Comparison of ENCODE assay signal across 17 mouse cellular contexts in the genomic region with DNA sequence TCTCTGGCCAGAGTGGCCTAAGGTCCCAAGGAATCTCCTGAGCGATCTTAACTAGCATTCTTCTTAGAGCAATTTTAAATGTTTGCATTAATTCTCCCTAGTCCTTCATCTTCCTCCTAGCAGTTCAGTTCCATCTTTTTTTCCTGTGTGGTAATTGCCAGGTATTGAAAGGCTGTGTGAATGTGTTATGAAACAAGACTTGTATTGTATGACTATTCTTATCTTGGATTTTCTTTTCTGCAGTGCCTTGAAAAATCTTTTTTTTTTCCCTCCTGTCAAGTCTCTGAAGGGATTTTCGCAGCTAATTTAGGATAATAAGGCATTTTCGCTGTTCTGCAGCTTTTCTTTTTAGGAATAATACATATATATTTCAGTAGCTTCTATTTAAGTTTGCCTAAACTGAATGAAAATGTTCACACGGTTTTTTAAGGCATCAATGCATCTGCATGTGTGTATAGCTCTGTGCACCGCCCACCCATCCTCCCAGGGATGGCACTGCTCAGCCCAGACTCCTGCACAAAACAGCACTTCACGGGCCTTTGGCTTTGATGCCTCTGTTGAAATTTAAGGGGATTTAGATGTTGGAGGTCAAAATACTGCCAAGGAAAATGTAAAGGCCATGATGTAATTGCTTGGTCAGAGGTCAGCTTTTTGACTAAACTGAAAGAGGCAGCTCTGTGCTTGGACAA.
DNase-seq lines count a peak whose midpoint lies in the region; ATAC-seq lines count a peak whose summit lies in the region.
"Had no signal": no experiment of that assay in that cellular context is flagged by ENCODE, and none has a peak within 500 bp of the region (broad histone marks: within the 10 kb centered on the region; RNA-seq: fewer than 3 reads in every experiment).

No protein-coding gene starts in this region.

- H3K4me1 ChIP-seq in midbrain, embryonic 10.5 days = peaks cover 21% of the 10 kb centered on the region
- H3K4me1 ChIP-seq in midbrain, embryonic 16.5 days (ENCODE audit: control insufficient read depth, insufficient read depth, low read length) = peaks cover 4% of the 10 kb centered on the region
- H3K4me1 ChIP-seq in embryonic facial prominence, embryonic 10.5 days = peaks cover 10% of the 10 kb centered on the region
- H3K4me1 ChIP-seq: heart, embryonic 15.5 days; stomach, embryonic 15.5 days had no signal

- no peak overlapping the region for H3K9ac ChIP-seq in midbrain, embryonic 16.5 days (ENCODE audit: low read depth, low read length)
- H3K9ac ChIP-seq: heart, embryonic 15.5 days; liver, embryonic 14.5 days; stomach, embryonic 15.5 days had no signal

- H3K27me3 ChIP-seq in midbrain, embryonic 10.5 days (ENCODE audit: low read depth, poor library complexity, severe bottlenecking) = peaks cover 92% of the 10 kb centered on the region
- H3K27me3 ChIP-seq in midbrain, embryonic 16.5 days (ENCODE audit: control insufficient read depth, insufficient read depth, low read depth, low read length) = no peaks in the 10 kb centered on the region; the same call in 1 of the 2 replicates
- H3K27me3 ChIP-seq in embryonic facial prominence, embryonic 10.5 days (replicated peaks; ENCODE audit: low read depth, poor library complexity, severe bottlenecking) = peaks cover 11% of the 10 kb centered on the region; the same call in 1 of the 2 replicates
- H3K27me3 ChIP-seq: heart, embryonic 15.5 days; stomach, embryonic 15.5 days had no signal

- peak; percentile 57 for DNase-seq in midbrain, embryonic 10.5 days (ENCODE audit: low spot score)
- DNase-seq in embryonic facial prominence, embryonic 10.5 days (ENCODE audit: low spot score) = peak; percentile 13
- peak; percentile 49 to 57 for DNase-seq in left cerebral cortex, adult 9 months (ENCODE audit: low spot score in 2 of 2)
- DNase-seq in right cerebral cortex, postnatal 25 days = peak; percentile 29
- DNase-seq in gastrocnemius, adult 8-10 months (ENCODE audit: low spot score in 2 of 2) = no peak
- DNase-seq in heart, postnatal 36 days = no peak
- no peak for DNase-seq in gastrocnemius, adult 18-20 months (ENCODE audit: low spot score)
- DNase-seq: adrenal gland, postnatal 10 days; cerebellum, adult 8-10 months; gastrocnemius, postnatal 10 days; lung, postnatal 4 days had no signal

- no peaks in the 10 kb centered on the region for H3K9me3 ChIP-seq in midbrain, embryonic 10.5 days (replicated peaks)
- H3K9me3 ChIP-seq in midbrain, embryonic 16.5 days (replicated peaks; ENCODE audit: control insufficient read depth, low read length, poor library complexity, severe bottlenecking) = no peaks in the 10 kb centered on the region
- H3K9me3 ChIP-seq in embryonic facial prominence, embryonic 10.5 days = no peaks in the 10 kb centered on the region
- H3K9me3 ChIP-seq: heart, embryonic 15.5 days; stomach, embryonic 15.5 days had no signal

- ATAC-seq in midbrain, embryonic 16.5 days = no peak
- ATAC-seq: Patski had no signal

- intact Hi-C loops in heart, postnatal 36 days (cut with DNase I) = no loop called here

- WGBS in midbrain, embryonic 10.5 days = 49% methylated on average over 6 of the region's 6 CpGs
- 27% methylated on average over 6 of the region's 6 CpGs for WGBS in midbrain, embryonic 16.5 days
- WGBS in embryonic facial prominence, embryonic 10.5 days = 57% methylated on average over 6 of the region's 6 CpGs

- no peak overlapping the region for H3K4me2 ChIP-seq in midbrain, embryonic 16.5 days (ENCODE audit: low read length)
- H3K4me2 ChIP-seq: heart, embryonic 15.5 days; stomach, embryonic 15.5 days had no signal

- no peak overlapping the region for H3K4me3 ChIP-seq in midbrain, embryonic 10.5 days
- no peak overlapping the region for H3K4me3 ChIP-seq in midbrain, embryonic 16.5 days (ENCODE audit: low read depth, low read length)
- H3K4me3 ChIP-seq in embryonic facial prominence, embryonic 10.5 days = no peak overlapping the region
- H3K4me3 ChIP-seq: heart, embryonic 15.5 days; stomach, embryonic 15.5 days had no signal

- H3K36me3 ChIP-seq in midbrain, embryonic 10.5 days = no peaks in the 10 kb centered on the region
- H3K36me3 ChIP-seq in midbrain, embryonic 16.5 days (ENCODE audit: control insufficient read depth, insufficient read depth, low read length) = no peaks in the 10 kb centered on the region
- no peaks in the 10 kb centered on the region for H3K36me3 ChIP-seq in embryonic facial prominence, embryonic 10.5 days (replicated peaks)
- H3K36me3 ChIP-seq: heart, embryonic 15.5 days; stomach, embryonic 15.5 days had no signal

- H3K27ac ChIP-seq in midbrain, embryonic 10.5 days (replicated peaks) = no peak overlapping the region
- H3K27ac ChIP-seq in midbrain, embryonic 16.5 days (ENCODE audit: low read length) = no peak overlapping the region
- H3K27ac ChIP-seq in embryonic facial prominence, embryonic 10.5 days (replicated peaks) = no peak overlapping the region
- H3K27ac ChIP-seq: heart, embryonic 15.5 days; kidney, postnatal 0 days; liver, embryonic 14.5 days; stomach, embryonic 15.5 days had no signal

Comparison
In these comparisons a context has a peak if more than half of its experiments do, and no peak if none do; other contexts are left out.
1. DNase-seq: peak in midbrain, embryonic 10.5 days (single experiment), embryonic facial prominence, embryonic 10.5 days (single experiment), left cerebral cortex, adult 9 months (2 of 2) and right cerebral cortex, postnatal 25 days (single experiment); none in gastrocnemius, adult 8-10 months (0 of 2), heart, postnatal 36 days (0 of 2) and gastrocnemius, adult 18-20 months (single experiment).